Mouse (Mus musculus) stomach, postnatal 0 days (tissue): Measurements from ENCODE around the gene Ska3. TPM values are rescaled to one million over a fixed set of nuclear protein-coding genes. Genes with fewer than 3 reads are reported as not detected.

ENCODE experiments used
- ATAC-seq: fragments of 200-750 bp; cut with Nextera tagmentation; 2 replicates; pipeline ENCODE4 v1.8.0; 2017; ENCODE audit not compliant: low FRiP score, low TSS enrichment
- DNase-seq: peaks from one replicate; pipeline ENCODE4 v3.0.0-alpha.2; 2016; ENCODE audit warnings: low spot score
- H3K27ac ChIP-seq: fragments of 300-500 bp; sonication (generic); replicated peaks from 2 replicates; pipeline ENCODE4 v1.5.1; 2014; ENCODE audit warnings: mild to moderate bottlenecking, control low read depth
- H3K27me3 ChIP-seq: fragments of 300-500 bp; sonication (generic); 2 replicates; pipeline ENCODE4 v1.6.1; 2014; ENCODE audit warnings: low read length; ENCODE audit not compliant: control insufficient read depth, insufficient read depth
- H3K36me3 ChIP-seq: fragments of 300-500 bp; sonication (generic); 2 replicates; pipeline ENCODE4 v1.6.1; 2014; ENCODE audit warnings: low read length, mixed read lengths; ENCODE audit not compliant: control insufficient read depth, insufficient read depth
- H3K4me1 ChIP-seq: fragments of 300-500 bp; sonication (generic); replicated peaks from 2 replicates; pipeline ENCODE4 v1.6.1; 2014; ENCODE audit warnings: antibody characterized with exemption; ENCODE audit not compliant: control insufficient read depth, insufficient read depth
- H3K4me2 ChIP-seq: fragments of 300-500 bp; sonication (generic); replicated peaks from 2 replicates; pipeline ENCODE4 v1.6.1; 2014; ENCODE audit warnings: low read depth, mild to moderate bottlenecking, control low read depth, moderate library complexity
- H3K4me3 ChIP-seq: fragments of 300-500 bp; sonication (generic); 2 replicates; pipeline ENCODE4 v1.5.1; 2014; ENCODE audit warnings: low read depth, low read length, control low read depth
- H3K9ac ChIP-seq: fragments of 300-500 bp; sonication (generic); 2 replicates; pipeline ENCODE4 v1.6.1; 2014; ENCODE audit warnings: mild to moderate bottlenecking, low read length, control low read depth, mixed read lengths
- H3K9me3 ChIP-seq: fragments of 300-500 bp; sonication (generic); 2 replicates; pipeline ENCODE4 v1.6.1; 2016; ENCODE audit warnings: low read length; ENCODE audit not compliant: control insufficient read depth
- CTCF ChIP-seq: IDR thresholded peaks from 2 replicates; pipeline ENCODE4 v1.5.1; 2016; ENCODE audit warnings: antibody characterized with exemption, low read depth, mild to moderate bottlenecking, moderate library complexity
- EP300 ChIP-seq: optimal IDR thresholded peaks from 2 replicates; pipeline ENCODE3; 2016; ENCODE audit warnings: antibody characterized with exemption
- WGBS: fragments of 180-500 bp; shearing (Covaris S2); extraction: QIAGEN DNeasy Blood & Tissue Kit; methylation state at CpG from one replicate; pipeline ENCODE4 v1.1.7; 2014; 5-methylcytosine and 5-hydroxymethylcytosine counted together
- polyA plus RNA-seq: library from polyadenylated mRNA; unstranded; fragments of >200 nt; fragmentation: Nextera tagmentation; extraction: Ambion mirVana; gene quantifications from 2 replicates; pipeline ENCODE4 v1.2.1, GENCODE M21; 2015

Gene Ska3
- polyA plus RNA-seq, 1 experiment from 2014 or later: 7.4 TPM

- peak overlapping the region; percentile 78 for H3K27ac ChIP-seq
- no peaks in the 10 kb centered on the region for H3K27me3 ChIP-seq
- no peak overlapping the region for H3K9ac ChIP-seq
- 69% methylated on average over 2 of the region's 2 CpGs for WGBS
- H3K4me1 ChIP-seq: no peaks in the 10 kb centered on the region
- no peaks in the 10 kb centered on the region for H3K36me3 ChIP-seq
- no peaks in the 10 kb centered on the region for H3K9me3 ChIP-seq
- no peak for DNase-seq
- H3K4me2 ChIP-seq: no peak overlapping the region
- no peak overlapping the region for H3K4me3 ChIP-seq
- no peak for TF ChIP-seq EP300
- TF ChIP-seq CTCF: no peak
- peak; percentile 63; the same call in 1 of the 2 replicates for ATAC-seq
Measured at GRCm38 (mm10) chr14:57810886-57811285, 15.1 kb downstream of the Ska3 start.

GRCm38 (mm10) chr14:57808558-57808957 lies 17.4 kb downstream of the Ska3 start:
- DNase-seq (peak; percentile 41), ATAC-seq (0 out of 2 replicates have a peak, but pooled peaks have one; percentile 62)
- H3K9me3 ChIP-seq: no peaks in the 10 kb centered on the region
- no peak overlapping the region for H3K4me3 ChIP-seq
- no peak overlapping the region for H3K4me2 ChIP-seq
- 0 out of 2 replicates have a peak, but pooled peaks cover 4% of the 10 kb centered on the region for H3K36me3 ChIP-seq
- no peak for TF ChIP-seq EP300
- TF ChIP-seq CTCF: peak; percentile 79
- H3K4me1 ChIP-seq: no peaks in the 10 kb centered on the region
- 74% methylated on average over 5 of the region's 5 CpGs for WGBS
- no peak overlapping the region for H3K9ac ChIP-seq
- H3K27ac ChIP-seq: no peak overlapping the region
- H3K27me3 ChIP-seq: no peaks in the 10 kb centered on the region

- WGBS: 82% methylated on average over 4 of the region's 4 CpGs
- Histone ChIP-seq H3K36me3 (peaks cover 7% of the 10 kb centered on the region), H3K4me1 (no peaks in the 10 kb centered on the region), H3K4me3 (no peak overlapping the region), H3K9ac (no peak overlapping the region), H3K27ac (no peak overlapping the region), H3K27me3 (no peaks in the 10 kb centered on the region), H3K9me3 (no peaks in the 10 kb centered on the region), H3K4me2 (no peak overlapping the region)
- TF ChIP-seq EP300: no peak
- TF ChIP-seq CTCF: no peak
- ATAC-seq: no peak
- no peak for DNase-seq
Measured at GRCm38 (mm10) chr14:57803731-57804130, 22.3 kb downstream of the Ska3 start.

GRCm38 (mm10) chr14:57797991-57798931 lies 27.7 kb downstream of the Ska3 start, which contains the start of gene Sap18:
Gene Sap18 (plus strand): TSS chr14:57798180.
- Histone ChIP-seq H3K27me3 (no peaks in the 10 kb centered on the region), H3K4me1 (no peaks in the 10 kb centered on the region), H3K4me2 (peak within 1 kb of the TSS; percentile 84), H3K9me3 (no peaks in the 10 kb centered on the region), H3K36me3 (peaks cover 3% of the 10 kb centered on the region), H3K4me3 (peak within 1 kb of the TSS; percentile 69), H3K27ac (peak within 1 kb of the TSS; percentile 83), H3K9ac (peak within 1 kb of the TSS; percentile 80)
- WGBS: under 1% methylated on average over 98 of the region's 99 CpGs
- DNase-seq (peak; percentile 98), ATAC-seq (peak; percentile 99)
- peak; percentile 14; the same call in 1 of the 2 replicates for TF ChIP-seq CTCF
- peak; percentile 78 for TF ChIP-seq EP300

- Histone ChIP-seq H3K27ac (no peak overlapping the region; the same call in 1 of the 2 replicates), H3K9ac (peak overlapping the region; percentile 31; the same call in 1 of the 2 replicates), H3K4me1 (no peaks in the 10 kb centered on the region), H3K36me3 (no peaks in the 10 kb centered on the region; the same call in 1 of the 2 replicates), H3K9me3 (no peaks in the 10 kb centered on the region), H3K4me2 (peak overlapping the region; percentile 63), H3K4me3 (peak overlapping the region; percentile 69), H3K27me3 (no peaks in the 10 kb centered on the region)
- peak; percentile 47 for ATAC-seq
- TF ChIP-seq CTCF (peak; percentile 47), EP300 (no peak)
- DNase-seq: peak; percentile 18
- 12% methylated on average over 7 of the region's 7 CpGs for WGBS
Measured at GRCm38 (mm10) chr14:57797551-57797950, 28.4 kb downstream of the Ska3 start.

- H3K4me1 ChIP-seq: no peaks in the 10 kb centered on the region
- no peak overlapping the region for H3K27ac ChIP-seq
- WGBS: 57% methylated on average over 4 of the region's 4 CpGs
- no peak for DNase-seq
- TF ChIP-seq CTCF (no peak), EP300 (no peak)
- H3K9me3 ChIP-seq: no peaks in the 10 kb centered on the region
- H3K27me3 ChIP-seq: no peaks in the 10 kb centered on the region
- ATAC-seq: no peak
- no peak overlapping the region for H3K9ac ChIP-seq
- H3K4me2 ChIP-seq: no peak overlapping the region
- no peak overlapping the region for H3K4me3 ChIP-seq
- no peaks in the 10 kb centered on the region for H3K36me3 ChIP-seq
Measured at GRCm38 (mm10) chr14:57791171-57791570, 34.8 kb downstream of the Ska3 start.
